24 mouse cellular contexts compared by ENCODE assay signal in genomic region chr14:11637673-11638072, GRCm38 (mm10).
"Had no signal": no experiment of that assay in that cellular context is flagged by ENCODE, and none has a peak within 500 bp of the region (broad histone marks: within the 10 kb centered on the region; RNA-seq: fewer than 3 reads in every experiment).

No protein-coding gene starts in this region.

- H3K36me3 ChIP-seq: heart, embryonic 10.5 days; heart, embryonic 12.5 days; hindbrain, embryonic 13.5 days; hindbrain, embryonic 15.5 days; limb, embryonic 13.5 days; limb, embryonic 15.5 days; liver, embryonic 12.5 days had no signal

- H3K4me3 ChIP-seq: gastrocnemius, adult 2 months; heart, embryonic 10.5 days; heart, embryonic 12.5 days; hindbrain, embryonic 13.5 days; hindbrain, embryonic 15.5 days; layer of hippocampus, adult 2 months; left cerebral cortex, adult 2 months; limb, embryonic 13.5 days; limb, embryonic 15.5 days; liver, embryonic 12.5 days had no signal

- H3K4me2 ChIP-seq: heart, embryonic 12.5 days; hindbrain, embryonic 13.5 days; hindbrain, embryonic 15.5 days; limb, embryonic 13.5 days; limb, embryonic 15.5 days; liver, embryonic 12.5 days had no signal

- H3K27ac ChIP-seq: gastrocnemius, adult 2 months; heart, embryonic 10.5 days; hindbrain, embryonic 13.5 days; hindbrain, embryonic 15.5 days; hindbrain, postnatal 0 days; layer of hippocampus, adult 2 months; left cerebral cortex, adult 2 months; limb, embryonic 13.5 days; limb, embryonic 15.5 days; liver, embryonic 12.5 days; liver, embryonic 14.5 days had no signal

- H3K4me1 ChIP-seq: limb, embryonic 15.5 days; liver, embryonic 12.5 days had no signal

- H3K9me3 ChIP-seq: heart, embryonic 10.5 days; heart, embryonic 12.5 days; hindbrain, embryonic 13.5 days; hindbrain, embryonic 15.5 days; limb, embryonic 13.5 days; limb, embryonic 15.5 days; liver, embryonic 12.5 days had no signal

- H3K9ac ChIP-seq: heart, embryonic 12.5 days; hindbrain, embryonic 13.5 days; hindbrain, embryonic 15.5 days; limb, embryonic 13.5 days; limb, embryonic 15.5 days; liver, embryonic 12.5 days; liver, embryonic 14.5 days had no signal

- DNase-seq: gastrocnemius, adult 2 months; gastrocnemius, postnatal 10 days; gastrocnemius, postnatal 25 days; heart, adult 18-20 months; heart, postnatal 10 days; heart, postnatal 36 days; kidney, adult 18-20 months; kidney, adult 8-10 months; kidney, postnatal 10 days; kidney, postnatal 25 days; kidney, postnatal 4 days; left cerebral cortex, postnatal 4 days; lung, adult 18-20 months had no signal

- H3K27me3 ChIP-seq: heart, embryonic 12.5 days; hindbrain, embryonic 13.5 days; hindbrain, embryonic 15.5 days; limb, embryonic 13.5 days; limb, embryonic 15.5 days; liver, embryonic 12.5 days had no signal

- ATAC-seq: hindbrain, postnatal 0 days; liver, embryonic 12.5 days had no signal
